Mouse (Mus musculus) liver, postnatal 0 days (tissue): ENCODE measurements at regions not wholly inside any gene's neighbourhood (a gene's known extent, or its start where the extent isn't known, plus 50 kb on each side); places are given as distances from the start of the nearest gene placed in this dataset.

ENCODE experiments used
- CTCF ChIP-seq: sonication (generic); IDR thresholded peaks from 2 replicates; pipeline ENCODE4 v1.5.1; 2016; ENCODE audit warnings: antibody characterized with exemption, low read depth
- EP300 ChIP-seq: IDR thresholded peaks from 2 replicates; pipeline ENCODE4 v1.6.1; 2016; ENCODE audit warnings: antibody characterized with exemption, low read depth, mild to moderate bottlenecking

DNA sequence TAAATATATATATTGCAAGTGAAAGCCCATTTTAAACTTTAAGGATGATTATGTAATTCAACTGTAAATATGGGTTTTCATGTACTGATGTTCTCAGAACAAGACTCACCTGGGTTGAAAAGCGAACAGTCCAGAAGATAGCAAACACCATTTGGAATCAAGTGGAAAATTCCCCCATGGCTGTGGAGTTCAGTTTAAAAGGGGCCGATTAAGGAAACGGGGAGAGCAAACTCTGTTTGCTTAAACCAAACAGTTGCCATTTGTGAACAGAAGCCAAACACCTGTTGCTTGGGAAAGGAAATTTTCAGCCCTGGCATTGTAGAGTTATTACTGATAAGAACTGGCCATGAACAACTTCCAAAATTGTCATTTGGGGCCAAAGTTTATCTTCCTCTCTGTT is 126.1 kb downstream of the Tent5c start:
- TF ChIP-seq CTCF (no peak), EP300 (no peak)
